Comparison of ENCODE assay signal across 23 mouse cellular contexts in the genomic region with DNA sequence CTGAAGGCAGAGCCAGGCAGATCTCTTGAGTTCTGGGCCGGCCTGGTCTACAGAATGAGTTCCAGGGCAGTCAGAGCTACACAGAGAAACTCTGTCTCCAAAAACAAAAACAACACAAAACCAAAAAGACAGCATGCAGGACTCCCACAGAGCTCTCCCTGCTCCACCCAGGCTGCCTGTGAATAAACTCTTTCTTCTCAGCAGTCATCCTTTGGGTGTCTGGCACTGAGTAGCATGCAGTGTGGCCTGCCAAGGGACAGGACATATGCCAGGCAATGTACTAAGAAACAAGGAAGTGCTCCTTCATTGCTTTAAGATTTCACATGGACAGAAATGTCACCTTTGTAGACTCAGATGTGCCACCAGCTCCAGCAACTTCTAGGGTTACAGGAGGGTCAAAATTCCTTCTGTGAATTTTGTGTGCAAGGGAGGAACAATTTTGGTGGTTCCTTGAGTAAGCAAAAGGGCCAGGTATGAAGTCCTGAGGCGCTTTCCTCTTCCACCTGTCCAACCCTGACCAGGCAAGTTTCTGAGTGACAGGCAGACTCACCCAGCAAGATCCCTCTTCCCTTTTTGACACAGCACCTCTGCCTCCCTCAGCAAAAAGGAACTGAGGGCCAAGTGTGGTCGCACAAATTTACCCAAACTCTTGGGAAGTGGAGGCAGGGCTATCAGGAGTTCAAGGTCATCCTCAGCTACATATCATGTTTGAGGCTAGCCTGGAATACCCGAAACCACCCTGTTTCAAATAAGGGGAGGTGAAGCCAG. TPM values are rescaled to one million over a fixed set of nuclear protein-coding genes. Genes with fewer than 3 reads are reported as not detected.
DNase-seq lines count a peak whose midpoint lies in the region; ATAC-seq and TF ChIP-seq lines count a peak whose summit lies in the region.
"Had no signal": no experiment of that assay in that cellular context is flagged by ENCODE, and none has a peak within 500 bp of the region (broad histone marks: within the 10 kb centered on the region; RNA-seq: fewer than 3 reads in every experiment).

No protein-coding gene starts in this region.

- peaks cover 11% of the 10 kb centered on the region for H3K4me1 ChIP-seq in brown adipose tissue, adult 24 weeks (ENCODE audit: control insufficient read depth, insufficient read depth, insufficient read length, low read length)
- H3K4me1 ChIP-seq in liver, postnatal 0 days (ENCODE audit: insufficient read depth): peaks cover 9% of the 10 kb centered on the region; the same call in 1 of the 2 replicates
- no peaks in the 10 kb centered on the region for H3K4me1 ChIP-seq in forebrain, embryonic 12.5 days
- H3K4me1 ChIP-seq: forebrain, embryonic 15.5 days; midbrain, embryonic 12.5 days; stomach, embryonic 15.5 days had no signal

- H3K36me3 ChIP-seq in liver, postnatal 0 days (replicated peaks; ENCODE audit: insufficient read depth, low read length): no peaks in the 10 kb centered on the region
- H3K36me3 ChIP-seq in forebrain, embryonic 12.5 days (replicated peaks): no peaks in the 10 kb centered on the region
- H3K36me3 ChIP-seq: forebrain, embryonic 15.5 days; G1E; midbrain, embryonic 12.5 days; stomach, embryonic 15.5 days had no signal

- H3K4me2 ChIP-seq in liver, postnatal 0 days (ENCODE audit: low read depth, low read length): no peak overlapping the region
- H3K4me2 ChIP-seq in forebrain, embryonic 12.5 days: no peak overlapping the region
- H3K4me2 ChIP-seq: forebrain, embryonic 15.5 days; hindbrain, embryonic 14.5 days; midbrain, embryonic 12.5 days; stomach, embryonic 15.5 days had no signal

- peak overlapping the region; percentile 24 for H3K27ac ChIP-seq in brown adipose tissue, adult 24 weeks (replicated peaks; ENCODE audit: low read depth, low read length)
- peak overlapping the region; percentile 48 for H3K27ac ChIP-seq in liver, postnatal 0 days (ENCODE audit: low read depth)
- H3K27ac ChIP-seq in forebrain, embryonic 12.5 days: no peak overlapping the region
- H3K27ac ChIP-seq: forebrain, embryonic 15.5 days; heart, adult 2 months; hindbrain, embryonic 14.5 days; midbrain, embryonic 12.5 days; stomach, embryonic 15.5 days had no signal

- no peaks in the 10 kb centered on the region for H3K9me3 ChIP-seq in liver, postnatal 0 days (ENCODE audit: low read length)
- H3K9me3 ChIP-seq in forebrain, embryonic 12.5 days: no peaks in the 10 kb centered on the region
- H3K9me3 ChIP-seq: forebrain, embryonic 15.5 days; G1E; midbrain, embryonic 12.5 days; stomach, embryonic 15.5 days had no signal

- H3K9ac ChIP-seq in liver, postnatal 0 days (replicated peaks): no peak overlapping the region
- no peak overlapping the region for H3K9ac ChIP-seq in forebrain, embryonic 12.5 days
- H3K9ac ChIP-seq: forebrain, embryonic 15.5 days; hindbrain, embryonic 14.5 days; midbrain, embryonic 12.5 days; stomach, embryonic 15.5 days had no signal

- WGBS in liver, postnatal 0 days (ENCODE audit: insufficient replicate concordance): 46% methylated on average over 4 of the region's 4 CpGs
- 76% methylated on average over 4 of the region's 4 CpGs for WGBS in forebrain, embryonic 12.5 days

- H3K4me3 ChIP-seq in brown adipose tissue, adult 24 weeks (ENCODE audit: insufficient read depth, low read depth, low read length): no peak overlapping the region
- no peak overlapping the region for H3K4me3 ChIP-seq in liver, postnatal 0 days (ENCODE audit: low read depth, low read length)
- no peak overlapping the region for H3K4me3 ChIP-seq in forebrain, embryonic 12.5 days (replicated peaks)
- H3K4me3 ChIP-seq: forebrain, embryonic 15.5 days; heart, adult 2 months; midbrain, embryonic 12.5 days; myocyte; stomach, embryonic 15.5 days had no signal

- no peak for ATAC-seq in liver, postnatal 0 days
- ATAC-seq in forebrain, embryonic 12.5 days (ENCODE audit: low FRiP score): no peak
- ATAC-seq: forebrain, embryonic 15.5 days had no signal

- TF ChIP-seq CTCF in liver, postnatal 0 days (IDR thresholded peaks at IDR 0.05; ENCODE audit: low read depth): no peak

- peak; percentile 50 for DNase-seq in layer of hippocampus, adult 11-12 months (ENCODE audit: low spot score)
- DNase-seq in layer of hippocampus, postnatal 36 days: no peak
- peak; percentile 48 for DNase-seq in 416B (ENCODE audit: low read depth)
- DNase-seq in liver, postnatal 0 days: peak; percentile 13
- DNase-seq in B cell, adult 2 months: no peak
- DNase-seq: cerebellum, adult 8-10 months; embryo, embryonic 11 days; heart, adult 2 months; heart, postnatal 10 days; kidney, adult 18-20 months; kidney, postnatal 36 days; lung, postnatal 36 days; spleen, adult 18-20 months; thymus, postnatal 14 days had no signal

- TF ChIP-seq EP300 in liver, postnatal 0 days (IDR thresholded peaks at IDR 0.05; ENCODE audit: low read depth): no peak

- no peaks in the 10 kb centered on the region for H3K27me3 ChIP-seq in liver, postnatal 0 days (ENCODE audit: insufficient read depth, low read length)
- H3K27me3 ChIP-seq in forebrain, embryonic 12.5 days: peaks cover 14% of the 10 kb centered on the region; the same call in 1 of the 2 replicates
- H3K27me3 ChIP-seq: forebrain, embryonic 15.5 days; stomach, embryonic 15.5 days had no signal

RNA-seq across cellular contexts. Expression of a gene that starts 10.7 kb away (rescaled TPM):
- 100 to 1,000 TPM; 119 to 121 TPM for total RNA-seq in layer of hippocampus, postnatal 36 days (2021)
- 1,487 and 1,572 TPM in 2 replicates for polyA plus RNA-seq in brown adipose tissue, adult 24 weeks (2012; ENCODE audit: insufficient read depth, insufficient read length, missing spikeins)
- 246 and 265 TPM in 2 replicates for polyA plus RNA-seq in liver, postnatal 0 days (2015; fragmentation: Nextera tagmentation; extraction: Ambion mirVana)
- 397 and 407 TPM in 2 replicates for polyA plus RNA-seq in forebrain, embryonic 12.5 days (2016; fragmentation: Nextera tagmentation; extraction: Ambion mirVana)

RNA-seq across cellular contexts. Expression of a gene that starts 32.7 kb away (rescaled TPM):
- total RNA-seq in layer of hippocampus, postnatal 36 days (2021): 10 to 100 TPM; 42.2 to 48.4 TPM
- 19.9 and 23.3 TPM in 2 replicates for polyA plus RNA-seq in brown adipose tissue, adult 24 weeks (2012; ENCODE audit: insufficient read depth, insufficient read length, missing spikeins)
- 17.4 and 18.2 TPM in 2 replicates for polyA plus RNA-seq in liver, postnatal 0 days (2015; fragmentation: Nextera tagmentation; extraction: Ambion mirVana)
- polyA plus RNA-seq in forebrain, embryonic 12.5 days (2016; fragmentation: Nextera tagmentation; extraction: Ambion mirVana): 47.0 and 50.0 TPM in 2 replicates

RNA-seq across cellular contexts. Expression of a gene that starts 42.6 kb away (rescaled TPM):
- total RNA-seq in layer of hippocampus, postnatal 36 days (2021): 1 to 10 TPM; 4.6 to 5.8 TPM
- 1.5 and 2.9 TPM in 2 replicates for polyA plus RNA-seq in brown adipose tissue, adult 24 weeks (2012; ENCODE audit: insufficient read depth, insufficient read length, missing spikeins)
- 22.2 and 25.4 TPM in 2 replicates for polyA plus RNA-seq in liver, postnatal 0 days (2015; fragmentation: Nextera tagmentation; extraction: Ambion mirVana)
- 1.2 and 1.7 TPM in 2 replicates for polyA plus RNA-seq in forebrain, embryonic 12.5 days (2016; fragmentation: Nextera tagmentation; extraction: Ambion mirVana)
- polyA plus RNA-seq: G1E had no signal

RNA-seq across cellular contexts. Expression of a gene that starts 48.0 kb away (rescaled TPM):
- 100 to 1,000 TPM; 250 to 269 TPM for total RNA-seq in layer of hippocampus, postnatal 36 days (2021)
- 2.6 and 6.4 TPM in 2 replicates for polyA plus RNA-seq in brown adipose tissue, adult 24 weeks (2012; ENCODE audit: insufficient read depth, insufficient read length, missing spikeins)
- not detected in 2 replicates for polyA plus RNA-seq in liver, postnatal 0 days (2015; fragmentation: Nextera tagmentation; extraction: Ambion mirVana)
- 20.5 and 22.5 TPM in 2 replicates for polyA plus RNA-seq in forebrain, embryonic 12.5 days (2016; fragmentation: Nextera tagmentation; extraction: Ambion mirVana)
- total RNA-seq: G1E; liver, adult 2 months had no signal
- polyA plus RNA-seq: G1E had no signal

RNA-seq across cellular contexts. Expression of a gene that starts 53.7 kb away (rescaled TPM):
- 10 to 100 TPM; 32.4 to 34.3 TPM for total RNA-seq in layer of hippocampus, postnatal 36 days (2021)
- 35.2 and 44.8 TPM in 2 replicates for polyA plus RNA-seq in brown adipose tissue, adult 24 weeks (2012; ENCODE audit: insufficient read depth, insufficient read length, missing spikeins)
- polyA plus RNA-seq in liver, postnatal 0 days (2015; fragmentation: Nextera tagmentation; extraction: Ambion mirVana): 9.2 and 11.9 TPM in 2 replicates
- 59.9 and 63.6 TPM in 2 replicates for polyA plus RNA-seq in forebrain, embryonic 12.5 days (2016; fragmentation: Nextera tagmentation; extraction: Ambion mirVana)

Comparison
In these comparisons a context has a peak if more than half of its experiments do, and no peak if none do; other contexts are left out.
1. DNase-seq: peak in layer of hippocampus, adult 11-12 months (single experiment), 416B (single experiment) and liver, postnatal 0 days (single experiment); none in layer of hippocampus, postnatal 36 days (0 of 2) and B cell, adult 2 months (0 of 2).